Mouse (Mus musculus) cerebellum, postnatal 36 days (tissue): ENCODE data around the gene Rraga.

Experiments used
- DNase-seq, 2 experiments: peaks; one replicate each; pipeline ENCODE4 v3.0.0; 2021 to 2022; ENCODE audit warnings: mixed read lengths in 2 of 2

Gene Rraga

GRCm38 (mm10) chr4:86575283-86575983 is at the start of gene Rraga:
Gene Rraga (plus strand): TSS chr4:86575668.
- DNase-seq = peak; percentile 94

- DNase-seq = peak in 1 of 2 experiments; percentile 6
Measured at GRCm38 (mm10) chr4:86527162-86528136, 48.0 kb upstream of the Rraga start.

- peak; percentile 56 to 57 for DNase-seq
Measured at GRCm38 (mm10) chr4:86529161-86529560, 46.3 kb upstream of the Rraga start.

- DNase-seq = no peak
Measured at GRCm38 (mm10) chr4:86533406-86534090, 41.9 kb upstream of the Rraga start.

GRCm38 (mm10) chr4:86534091-86534481 is 41.4 kb upstream of the Rraga start:
- DNase-seq = no peak

GRCm38 (mm10) chr4:86537972-86538371 is 37.5 kb upstream of the Rraga start:
- DNase-seq = peak; percentile 17 to 18

- DNase-seq = no peak
Measured at GRCm38 (mm10) chr4:86538936-86539335, 36.5 kb upstream of the Rraga start.

GRCm38 (mm10) chr4:86541573-86541972 is 33.9 kb upstream of the Rraga start:
- no peak for DNase-seq

- no peak for DNase-seq
Measured at GRCm38 (mm10) chr4:86543999-86544398, 31.5 kb upstream of the Rraga start.

- DNase-seq = no peak
Measured at GRCm38 (mm10) chr4:86545615-86546014, 29.9 kb upstream of the Rraga start.

- DNase-seq = no peak
Measured at GRCm38 (mm10) chr4:86548332-86548731, 27.1 kb upstream of the Rraga start.

- no peak for DNase-seq
Measured at GRCm38 (mm10) chr4:86555035-86555707, 20.3 kb upstream of the Rraga start.

GRCm38 (mm10) chr4:86557371-86557770 is 18.1 kb upstream of the Rraga start:
- DNase-seq = no peak

GRCm38 (mm10) chr4:86558228-86558627 is 17.2 kb upstream of the Rraga start, which contains the start of gene Saxo1:
Gene Saxo1 (minus strand): TSS chr4:86558328.
- no peak for DNase-seq

- no peak for DNase-seq
Measured at GRCm38 (mm10) chr4:86559006-86559405, 16.5 kb upstream of the Rraga start.

- DNase-seq = no peak
Measured at GRCm38 (mm10) chr4:86561061-86561460, 14.4 kb upstream of the Rraga start.

- no peak for DNase-seq
Measured at GRCm38 (mm10) chr4:86574939-86575282, 557 bp upstream of the Rraga start.

GRCm38 (mm10) chr4:86576120-86576541 is 663 bp downstream of the Rraga start:
- DNase-seq = peak in 1 of 2 experiments; percentile 30

- DNase-seq = no peak
Measured at GRCm38 (mm10) chr4:86576630-86577225, 1.3 kb downstream of the Rraga start.

- DNase-seq = no peak
Measured at GRCm38 (mm10) chr4:86580056-86580455, 4.6 kb downstream of the Rraga start.

- DNase-seq = no peak
Measured at GRCm38 (mm10) chr4:86580591-86580990, 5.1 kb downstream of the Rraga start.

- DNase-seq = no peak
Measured at GRCm38 (mm10) chr4:86588236-86588635, 12.8 kb downstream of the Rraga start.
